Mouse (Mus musculus): ENCODE results near the gene Cd84. TPM values are rescaled to one million over a fixed set of nuclear protein-coding genes. Genes with fewer than 3 reads are reported as not detected.
"Not testable (repeated sequence)": the region's sequence is repeated elsewhere in the genome, so short reads cannot be mapped to it uniquely, and the experiment has no call there.

The Cd84 gene
- polyA plus RNA-seq, 1 experiment from 2014 or later, result 0.52 TPM

DNA sequence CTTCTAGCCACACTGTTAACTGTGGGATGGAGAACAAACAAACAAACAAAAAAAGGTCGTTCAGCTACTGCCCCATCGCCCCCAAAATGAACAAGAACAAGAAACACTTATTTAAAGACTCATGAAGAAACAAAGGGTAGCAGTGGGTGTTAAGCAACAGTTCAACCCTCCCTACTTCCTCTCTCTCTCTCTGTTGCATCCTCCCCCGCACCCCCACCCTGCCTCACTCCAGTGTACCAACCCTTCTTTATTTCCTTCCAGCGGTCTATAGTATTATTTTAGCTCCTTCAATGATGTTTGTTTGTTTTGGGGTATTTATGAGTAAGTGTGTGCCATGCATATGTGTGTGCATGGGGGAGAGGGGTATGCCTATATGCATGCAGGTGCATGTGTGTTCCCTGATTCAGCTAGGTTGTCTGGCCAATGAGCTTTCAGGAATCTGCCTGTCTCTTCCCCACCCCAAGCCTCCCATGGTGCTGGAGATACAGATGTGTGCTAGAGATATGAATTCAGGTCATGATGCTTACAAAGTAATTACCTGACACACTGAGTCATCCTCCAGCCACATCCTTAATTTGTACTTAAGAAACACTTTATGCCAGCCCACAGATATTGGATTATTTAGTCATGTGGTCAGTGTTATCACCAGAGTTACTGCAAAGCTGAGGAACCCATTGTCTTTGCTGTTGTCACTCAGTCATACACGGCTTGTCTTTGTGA, 5.7 kb downstream of the Cd84 start:
- no peak overlapping the region for H3K9ac ChIP-seq
- no peak overlapping the region for H3K4me2 ChIP-seq
- H3K9me3 ChIP-seq, result no peaks in the 10 kb centered on the region
- no peak overlapping the region for H3K27ac ChIP-seq
- 76% methylated on average over 5 of the region's 5 CpGs for WGBS
- no peaks in the 10 kb centered on the region for H3K27me3 ChIP-seq
- ATAC-seq (ENCODE audit: low FRiP score), result no peak
- H3K4me3 ChIP-seq (replicated peaks), result no peak overlapping the region
- H3K36me3 ChIP-seq (replicated peaks), result no peaks in the 10 kb centered on the region
- no peaks in the 10 kb centered on the region for H3K4me1 ChIP-seq

DNA sequence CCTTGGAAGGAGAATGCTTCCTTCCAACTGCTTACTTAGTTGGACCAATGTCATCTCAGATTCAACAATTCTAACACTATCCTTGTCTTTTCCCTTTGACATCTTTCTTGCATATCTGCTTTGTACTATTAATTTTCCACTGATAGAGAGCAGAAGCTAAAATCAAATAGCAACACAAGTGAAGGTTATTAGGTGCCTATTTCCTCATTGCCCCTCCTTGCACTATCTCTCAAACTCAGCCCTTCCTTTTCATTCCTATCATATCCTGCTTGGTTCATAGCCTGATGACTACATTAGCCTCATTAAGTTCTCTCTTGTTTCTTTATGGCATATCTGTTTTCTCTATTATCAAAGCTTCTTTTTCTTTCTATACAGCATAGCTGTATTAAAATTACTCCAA, 8.7 kb downstream of the Cd84 start:
- no peak overlapping the region for H3K9ac ChIP-seq
- H3K27me3 ChIP-seq, result no peaks in the 10 kb centered on the region
- no peak for ATAC-seq (ENCODE audit: low FRiP score)
- no peaks in the 10 kb centered on the region for H3K9me3 ChIP-seq
- H3K4me2 ChIP-seq, result no peak overlapping the region
- H3K4me3 ChIP-seq (replicated peaks), result no peak overlapping the region
- no peak overlapping the region for H3K27ac ChIP-seq
- no peaks in the 10 kb centered on the region for H3K4me1 ChIP-seq
- H3K36me3 ChIP-seq (replicated peaks), result no peaks in the 10 kb centered on the region

DNA sequence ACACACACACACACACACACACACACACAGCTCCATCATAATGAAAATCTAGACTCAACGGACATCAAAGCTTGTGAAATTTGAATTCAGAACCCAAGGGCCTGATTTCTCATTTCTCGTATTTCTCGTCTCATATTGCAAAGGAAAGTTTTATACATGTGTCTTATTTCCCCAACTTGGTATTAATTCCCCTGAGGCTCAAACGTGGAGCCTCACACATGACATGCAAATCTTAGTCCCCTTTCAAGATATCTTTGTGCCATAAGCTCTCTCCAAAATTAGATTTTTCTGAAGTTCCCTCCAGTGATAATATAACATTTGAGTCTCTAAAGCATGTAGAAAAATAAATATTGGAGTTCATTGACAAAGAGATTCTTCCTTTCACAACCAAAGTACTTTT, 9.3 kb downstream of the Cd84 start:
- ATAC-seq (ENCODE audit: low FRiP score), result no peak
- no peaks in the 10 kb centered on the region for H3K4me1 ChIP-seq
- H3K9ac ChIP-seq, result no peak overlapping the region
- H3K4me3 ChIP-seq (replicated peaks), result no peak overlapping the region
- no peak overlapping the region for H3K4me2 ChIP-seq
- 81% methylated on average over 4 of the region's 4 CpGs for whole genome bisulfite sequencing
- H3K9me3 ChIP-seq, result no peaks in the 10 kb centered on the region
- H3K27ac ChIP-seq, result no peak overlapping the region
- H3K36me3 ChIP-seq (replicated peaks), result no peaks in the 10 kb centered on the region
- no peaks in the 10 kb centered on the region for H3K27me3 ChIP-seq

DNA sequence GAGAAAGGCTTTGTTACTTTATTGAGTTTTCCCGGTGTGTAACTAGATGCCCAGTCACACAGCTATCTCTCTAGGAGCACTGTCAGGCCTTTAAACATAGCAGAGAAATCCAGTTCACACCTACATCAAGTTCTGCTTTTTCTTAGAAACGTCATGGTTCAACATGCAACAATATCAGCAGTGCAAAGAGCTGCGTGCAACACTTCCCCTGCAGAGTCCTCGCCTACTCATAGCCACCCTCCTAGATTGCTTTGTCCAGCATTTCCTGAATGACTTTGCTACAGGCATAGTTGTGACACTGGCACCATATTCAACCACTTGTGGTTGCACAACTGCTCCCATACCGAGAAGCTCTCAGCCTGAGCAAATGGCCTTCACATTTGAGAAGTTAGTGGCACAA, 10.0 kb downstream of the Cd84 start:
- no peak for ATAC-seq (ENCODE audit: low FRiP score)
- Histone ChIP-seq H3K9ac (no peak overlapping the region), H3K4me1 (no peaks in the 10 kb centered on the region), H3K36me3 (replicated peaks) (no peaks in the 10 kb centered on the region), H3K4me3 (replicated peaks) (no peak overlapping the region), H3K27ac (no peak overlapping the region), H3K27me3 (no peaks in the 10 kb centered on the region), H3K4me2 (no peak overlapping the region), H3K9me3 (no peaks in the 10 kb centered on the region)
- 93% methylated on average over 5 of the region's 5 CpGs for WGBS

DNA sequence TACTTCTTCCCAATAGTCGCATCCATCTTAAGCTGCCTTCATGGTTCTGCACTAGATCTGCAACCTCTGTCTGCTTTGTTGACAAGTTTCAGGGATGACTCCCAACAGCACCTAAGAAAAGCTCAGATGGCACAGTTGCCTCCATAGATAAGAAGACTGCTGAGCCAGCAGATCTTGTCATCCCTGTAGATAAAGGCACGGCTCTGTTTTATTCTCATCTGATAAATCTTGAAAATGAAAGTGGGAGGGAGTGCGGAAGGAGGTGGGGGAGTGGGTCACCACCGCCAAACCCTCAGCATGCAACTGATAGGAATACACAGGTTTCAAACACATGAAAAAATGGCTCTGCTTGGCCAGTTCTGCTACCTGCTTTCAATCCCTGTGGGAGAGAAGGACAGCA, 26.0 kb downstream of the Cd84 start:
- Histone ChIP-seq H3K4me1 (no peaks in the 10 kb centered on the region), H3K4me2 (no peak overlapping the region), H3K27me3 (no peaks in the 10 kb centered on the region), H3K9ac (no peak overlapping the region), H3K4me3 (replicated peaks) (no peak overlapping the region), H3K9me3 (no peaks in the 10 kb centered on the region), H3K36me3 (replicated peaks) (no peaks in the 10 kb centered on the region), H3K27ac (no peak overlapping the region)
- ATAC-seq (ENCODE audit: low FRiP score), result no peak
- 96% methylated on average over 4 of the region's 4 CpGs for WGBS

DNA sequence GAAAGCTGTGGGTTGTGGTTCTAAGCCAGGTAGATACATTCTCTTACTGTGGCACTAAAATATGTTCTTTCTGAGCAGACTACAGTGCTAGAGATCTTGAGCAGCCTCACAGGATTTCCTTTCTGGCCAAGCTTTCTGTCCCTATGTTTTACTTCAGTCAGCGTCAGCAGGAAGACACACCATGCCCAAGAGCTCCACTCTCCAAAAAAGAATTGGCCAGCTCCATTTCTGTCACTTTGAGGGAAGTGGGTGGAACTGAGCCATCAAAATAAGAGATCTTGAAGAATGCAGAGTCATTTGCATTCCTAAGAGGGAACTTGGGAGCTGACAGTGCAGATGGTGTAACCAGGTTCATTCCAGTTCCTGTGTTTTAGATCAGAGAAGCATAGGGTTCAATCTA, 47.5 kb downstream of the Cd84 start:
- ATAC-seq (ENCODE audit: low FRiP score), result no peak
- Histone ChIP-seq H3K27me3 (no peaks in the 10 kb centered on the region), H3K27ac (no peak overlapping the region), H3K4me2 (no peak overlapping the region), H3K4me1 (no peaks in the 10 kb centered on the region), H3K4me3 (replicated peaks) (no peak overlapping the region), H3K9me3 (no peaks in the 10 kb centered on the region), H3K9ac (no peak overlapping the region), H3K36me3 (replicated peaks) (no peaks in the 10 kb centered on the region)
- WGBS, result 82% methylated on average over 1 of the region's 1 CpGs

DNA sequence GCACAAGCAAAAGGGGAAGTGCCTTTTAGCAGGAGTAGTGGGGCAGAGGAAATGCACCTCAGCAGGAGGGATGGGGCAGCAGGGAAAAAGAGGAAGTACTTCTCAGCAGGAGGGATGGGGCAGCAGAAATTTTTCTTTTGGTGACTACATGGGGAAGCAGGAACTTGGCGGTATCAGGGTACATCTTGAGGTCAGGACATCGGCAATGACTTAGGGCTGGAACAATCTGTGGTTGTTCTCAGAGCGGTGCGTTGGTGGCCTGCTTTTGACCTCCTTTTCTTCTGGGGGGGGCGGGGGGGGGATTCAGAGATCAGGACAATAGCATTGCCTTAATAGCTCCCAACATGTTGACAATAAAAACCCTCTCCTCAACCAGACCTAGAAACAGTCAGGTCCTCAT, 55.9 kb downstream of the Cd84 start, which contains the start of gene Gm10521:
Gm10521 (plus strand) TSS at position 301 of the 400 bp plus-strand sequence.
- H3K4me3 ChIP-seq (replicated peaks); H3K36me3 ChIP-seq (replicated peaks); H3K27me3 ChIP-seq; H3K9ac ChIP-seq; H3K9me3 ChIP-seq; ATAC-seq (ENCODE audit: low FRiP score); H3K27ac ChIP-seq; H3K4me2 ChIP-seq; H3K4me1 ChIP-seq: not testable (repeated sequence)
- 82% methylated on average over 5 of the region's 5 CpGs for WGBS

DNA sequence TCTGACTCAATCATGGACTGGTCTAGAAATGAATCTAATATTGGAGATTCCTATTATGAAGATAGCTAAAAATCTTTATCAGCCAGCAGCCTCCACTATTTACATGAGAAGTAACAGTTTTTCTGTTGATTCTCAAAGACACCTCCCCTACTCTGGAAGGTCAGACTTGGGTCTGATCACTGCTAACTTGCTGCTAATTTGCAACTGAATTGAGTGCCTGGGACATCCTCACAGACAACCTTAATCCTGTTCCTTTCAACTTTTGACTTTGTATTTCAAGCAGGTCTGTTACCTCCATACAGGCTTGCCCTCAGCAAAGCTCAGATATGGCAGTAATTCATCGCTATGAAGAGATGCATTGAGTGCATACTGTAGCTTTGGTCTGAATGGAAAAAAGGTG, 64.5 kb downstream of the Cd84 start:
- Histone ChIP-seq H3K9ac (no peak overlapping the region), H3K27ac (no peak overlapping the region), H3K4me3 (replicated peaks) (no peak overlapping the region), H3K4me2 (no peak overlapping the region), H3K4me1 (no peaks in the 10 kb centered on the region), H3K9me3 (no peaks in the 10 kb centered on the region), H3K36me3 (replicated peaks) (no peaks in the 10 kb centered on the region), H3K27me3 (no peaks in the 10 kb centered on the region)
- no peak for ATAC-seq (ENCODE audit: low FRiP score)
- WGBS, result 85% methylated on average over 1 of the region's 1 CpGs

DNA sequence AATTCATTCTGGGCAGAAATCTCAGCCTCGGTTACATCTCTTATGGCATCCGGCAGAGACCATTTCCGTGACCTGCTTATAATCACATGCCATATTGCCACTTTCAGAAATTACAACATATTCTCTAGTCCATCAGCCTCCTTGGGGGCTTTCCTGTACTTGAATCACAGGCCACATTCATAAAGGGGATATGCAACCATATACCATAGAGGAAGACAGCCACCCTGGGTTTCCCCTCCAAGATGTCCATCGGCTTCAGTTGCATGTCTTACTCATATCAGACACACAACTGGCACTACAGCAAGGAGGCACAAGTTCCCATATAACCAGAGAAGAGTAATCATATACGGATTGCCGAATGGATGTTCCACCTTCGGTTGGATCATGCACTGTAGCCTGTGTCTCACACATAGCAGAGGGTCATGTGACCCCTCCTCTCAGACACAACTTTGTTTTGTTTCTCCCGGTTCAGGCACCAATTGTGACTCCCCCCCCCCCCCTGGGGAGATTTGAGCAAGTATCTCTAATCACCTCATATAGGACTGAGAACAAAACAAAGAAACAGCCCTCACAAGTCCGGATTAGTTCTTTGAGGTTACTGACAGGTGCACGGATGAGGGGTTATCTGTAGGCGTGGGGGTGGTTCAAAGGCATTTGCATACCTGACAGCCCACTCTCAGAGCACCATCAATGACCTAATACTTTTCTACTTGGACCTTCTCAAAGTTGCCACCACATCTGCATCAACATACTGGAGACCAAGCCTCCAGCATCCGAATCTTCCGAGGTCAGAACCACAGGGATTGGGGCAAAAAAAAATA, 76.4 kb downstream of the Cd84 start:
- Histone ChIP-seq H3K9ac (no peak overlapping the region), H3K4me1 (no peaks in the 10 kb centered on the region), H3K27me3 (no peaks in the 10 kb centered on the region), H3K9me3 (no peaks in the 10 kb centered on the region), H3K4me2 (no peak overlapping the region), H3K27ac (no peak overlapping the region), H3K36me3 (replicated peaks) (no peaks in the 10 kb centered on the region), H3K4me3 (replicated peaks) (no peak overlapping the region)
- no peak for ATAC-seq (ENCODE audit: low FRiP score)
- WGBS, result 82% methylated on average over 13 of the region's 13 CpGs

DNA sequence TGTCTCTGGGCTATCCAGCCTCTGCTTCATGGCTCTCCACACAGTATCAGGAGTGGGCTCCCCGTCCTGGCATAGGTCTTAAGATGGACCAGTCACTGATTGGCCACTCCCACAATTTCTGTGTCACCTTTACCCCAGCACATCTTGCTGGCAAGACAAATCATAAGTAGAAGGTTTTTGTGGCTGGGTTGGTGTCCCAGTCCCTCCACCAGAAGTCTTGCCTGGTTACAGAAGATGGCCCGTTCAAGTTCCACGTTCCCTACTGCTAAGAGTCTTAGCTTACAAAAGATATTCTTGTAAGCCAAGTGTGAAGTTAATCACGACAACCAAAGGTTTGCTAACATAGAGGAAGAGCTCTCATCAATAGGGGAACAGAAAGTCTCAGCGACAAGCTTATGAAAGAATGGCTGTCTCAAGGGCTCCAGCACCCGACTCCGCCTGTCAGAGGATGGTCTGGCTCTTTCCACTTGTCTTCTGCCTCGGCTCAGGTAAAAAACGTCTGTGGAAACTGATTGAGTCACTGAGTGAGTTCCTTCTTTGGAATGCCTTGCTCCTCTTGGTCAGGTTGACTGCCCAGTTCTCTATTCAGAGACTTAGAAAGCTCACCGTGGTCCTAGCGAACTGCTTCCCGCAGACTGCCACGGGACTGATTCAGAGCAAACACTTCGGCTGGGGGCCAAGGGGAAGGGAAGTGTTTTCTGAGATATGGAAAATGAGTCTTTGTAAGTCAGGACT, 78.0 kb downstream of the Cd84 start, which contains the start of gene Slamf6:
Slamf6 (plus strand) TSS at position 211 of the 735 bp plus-strand sequence.
- H3K27me3 ChIP-seq, result no peaks in the 10 kb centered on the region
- no peak within 1 kb of the TSS for H3K4me2 ChIP-seq
- H3K27ac ChIP-seq, result no peak within 1 kb of the TSS
- no peaks in the 10 kb centered on the region for H3K36me3 ChIP-seq (replicated peaks)
- H3K9ac ChIP-seq, result no peak within 1 kb of the TSS
- 87% methylated on average over 14 of the region's 14 CpGs for WGBS
- no peak within 1 kb of the TSS for H3K4me3 ChIP-seq (replicated peaks)
- ATAC-seq (ENCODE audit: low FRiP score), result no peak
- no peaks in the 10 kb centered on the region for H3K4me1 ChIP-seq
- no peaks in the 10 kb centered on the region for H3K9me3 ChIP-seq

DNA sequence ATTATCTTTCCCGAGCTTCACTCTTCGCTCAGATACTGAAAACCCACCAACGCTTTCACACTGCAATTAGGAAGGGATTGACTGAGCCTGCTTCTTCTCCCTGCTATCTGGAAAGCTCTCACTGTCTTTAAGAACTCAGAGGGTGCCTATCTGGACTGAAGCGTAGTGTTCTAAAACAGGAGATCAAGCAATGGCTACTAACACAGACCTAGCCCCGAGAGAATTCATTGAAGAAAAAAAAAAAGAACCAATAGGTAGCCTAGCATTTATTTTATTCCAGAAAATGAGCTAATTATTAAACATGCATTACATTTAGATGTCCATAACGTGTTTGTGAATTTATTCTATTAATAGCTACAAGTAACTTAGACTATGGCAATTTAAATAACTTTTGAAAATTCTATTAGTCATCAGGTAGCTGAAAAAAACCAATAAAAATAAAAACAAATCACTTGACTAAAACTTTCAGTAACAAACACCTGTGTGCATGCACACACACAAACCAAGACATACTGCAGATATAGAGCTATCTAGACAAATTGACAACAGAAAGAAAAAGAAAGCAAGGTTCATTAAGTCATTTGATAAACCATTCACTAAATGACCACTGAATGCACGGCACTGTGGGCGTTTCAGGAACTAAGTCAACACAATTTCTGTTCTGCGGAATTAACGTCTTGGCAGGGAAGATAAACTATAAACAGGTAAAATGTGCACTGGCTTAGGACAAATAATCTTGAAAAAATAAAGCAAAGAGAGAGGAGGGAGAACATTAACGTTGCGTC, 78.8 kb downstream of the Cd84 start:
- Histone ChIP-seq H3K36me3 (replicated peaks) (no peaks in the 10 kb centered on the region), H3K27ac (no peak overlapping the region), H3K4me3 (replicated peaks) (no peak overlapping the region), H3K4me1 (no peaks in the 10 kb centered on the region), H3K4me2 (no peak overlapping the region), H3K9ac (no peak overlapping the region), H3K27me3 (no peaks in the 10 kb centered on the region), H3K9me3 (no peaks in the 10 kb centered on the region)
- WGBS, result 87% methylated on average over 12 of the region's 12 CpGs
- no peak for ATAC-seq (ENCODE audit: low FRiP score)

DNA sequence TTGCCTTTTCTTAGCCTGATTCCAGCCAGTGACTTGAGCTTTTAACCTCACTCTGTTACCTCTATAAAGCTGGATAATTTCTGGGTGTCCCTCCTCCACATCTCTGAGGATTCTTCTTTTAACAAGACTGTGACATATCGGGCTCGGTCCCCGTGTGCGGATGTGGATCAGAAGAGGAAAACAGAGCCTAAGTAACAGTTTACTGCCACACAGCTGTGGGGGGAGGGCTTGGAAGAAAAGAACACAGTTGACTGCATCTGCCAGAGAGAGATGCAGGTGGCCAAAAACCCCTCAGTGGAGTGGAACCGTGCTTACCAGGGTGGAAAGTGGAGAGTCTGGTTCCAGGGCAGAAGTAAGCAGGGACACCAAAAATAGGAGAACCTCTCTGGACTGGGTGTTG, 79.7 kb downstream of the Cd84 start:
- no peak overlapping the region for H3K4me2 ChIP-seq
- no peak overlapping the region for H3K4me3 ChIP-seq (replicated peaks)
- H3K9ac ChIP-seq, result no peak overlapping the region
- no peaks in the 10 kb centered on the region for H3K9me3 ChIP-seq
- ATAC-seq (ENCODE audit: low FRiP score), result no peak
- H3K27ac ChIP-seq, result no peak overlapping the region
- 88% methylated on average over 5 of the region's 5 CpGs for whole genome bisulfite sequencing
- no peaks in the 10 kb centered on the region for H3K27me3 ChIP-seq
- H3K4me1 ChIP-seq, result no peaks in the 10 kb centered on the region
- H3K36me3 ChIP-seq (replicated peaks), result no peaks in the 10 kb centered on the region

Data from forebrain, embryonic 12.5 days (tissue).